ENCODE assay signal across 8 mouse cellular contexts in the genomic region with DNA sequence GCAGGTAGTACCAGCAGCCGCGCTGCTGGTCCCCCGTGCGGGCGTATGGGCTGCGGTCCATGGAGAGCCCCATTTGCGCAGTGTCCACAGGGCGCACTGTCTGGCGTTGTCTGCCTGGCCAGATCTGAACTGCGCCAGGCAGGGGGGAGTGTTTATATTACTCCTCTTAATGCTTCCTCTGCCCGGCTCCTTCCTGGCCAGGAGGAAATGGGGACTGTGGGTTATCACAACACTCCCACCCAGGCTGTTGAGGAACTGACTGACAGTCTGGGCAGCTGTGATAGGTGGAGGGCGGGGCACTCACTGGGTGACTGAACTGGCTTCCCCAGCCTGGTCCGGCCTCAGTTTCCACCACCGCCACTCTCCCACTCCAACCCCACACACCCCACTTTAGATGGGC. TPM values are rescaled to one million over a fixed set of nuclear protein-coding genes. Genes with fewer than 3 reads are reported as not detected.
DNase-seq lines count a peak whose midpoint lies in the region; ATAC-seq and TF ChIP-seq lines count a peak whose summit lies in the region.

Gene Plvap (minus strand): TSS at position 109 of the 400 bp plus-strand sequence.

- 6% methylated on average over 14 of the region's 14 CpGs for WGBS in spleen, adult 2 months
- WGBS in intestine, postnatal 0 days, result 33% methylated on average over 14 of the region's 14 CpGs
- 19% methylated on average over 14 of the region's 14 CpGs for WGBS in liver, postnatal 0 days (ENCODE audit: insufficient replicate concordance)

- peak within 1 kb of the TSS; percentile 1; the same call in 1 of the 2 replicates for H3K27ac ChIP-seq in spleen, adult 2 months (ENCODE audit: insufficient read depth, low read length)
- H3K27ac ChIP-seq in intestine, postnatal 0 days (ENCODE audit: low read depth, low read length), result no peak within 1 kb of the TSS
- H3K27ac ChIP-seq in liver, postnatal 0 days (ENCODE audit: low read depth), result no peak within 1 kb of the TSS

- intact Hi-C loops in left cerebral cortex, postnatal 36 days (cut with DNase I), result no loop called here

- no peak for DNase-seq in spleen, adult 2 months (ENCODE audit: low read depth in 1 of 2, low spot score in 2 of 2)
- no peak for DNase-seq in spleen, postnatal 14 days (ENCODE audit: low spot score in 2 of 2)
- peak; percentile 48 for DNase-seq in liver, postnatal 0 days
- DNase-seq in left cerebral cortex, postnatal 36 days (ENCODE audit: low spot score in 2 of 2), result no peak
- no peak for DNase-seq in frontal cortex, postnatal 36 days (ENCODE audit: low spot score in 2 of 2)

- TF ChIP-seq CTCF in spleen, adult 2 months (IDR thresholded peaks at IDR 0.05; ENCODE audit: extremely low read depth, insufficient read depth, insufficient read length, insufficient replicate concordance), result no peak
- TF ChIP-seq CTCF in intestine, postnatal 0 days (IDR thresholded peaks at IDR 0.05; ENCODE audit: low read depth), result no peak
- TF ChIP-seq CTCF in liver, postnatal 0 days (IDR thresholded peaks at IDR 0.05; ENCODE audit: low read depth), result no peak

- no peaks in the 10 kb centered on the region for H3K9me3 ChIP-seq in erythroblast, embryonic 14.5 days (ENCODE audit: control insufficient read depth, low read length)
- no peaks in the 10 kb centered on the region for H3K9me3 ChIP-seq in intestine, postnatal 0 days (ENCODE audit: control insufficient read depth)
- H3K9me3 ChIP-seq in liver, postnatal 0 days (ENCODE audit: low read length), result no peaks in the 10 kb centered on the region

- H3K9ac ChIP-seq in intestine, postnatal 0 days (ENCODE audit: low read depth, low read length), result no peak within 1 kb of the TSS
- 0 out of 2 replicates have a peak within 1 kb of the TSS, but pooled peaks have one; percentile 3 for H3K9ac ChIP-seq in liver, postnatal 0 days (replicated peaks)

- H3K4me3 ChIP-seq in spleen, adult 2 months (ENCODE audit: extremely low read depth, insufficient read depth, insufficient read length), result peak within 1 kb of the TSS; percentile 23; the same call in 1 of the 2 replicates
- H3K4me3 ChIP-seq in erythroblast, embryonic 14.5 days (replicated peaks), result peak within 1 kb of the TSS; percentile 43
- peak within 1 kb of the TSS; percentile 11; the same call in 1 of the 2 replicates for H3K4me3 ChIP-seq in intestine, postnatal 0 days (ENCODE audit: low read depth, low read length)
- H3K4me3 ChIP-seq in liver, postnatal 0 days (ENCODE audit: low read depth, low read length), result 0 out of 2 replicates have a peak within 1 kb of the TSS, but pooled peaks have one; percentile 17

- no peak within 1 kb of the TSS for H3K4me2 ChIP-seq in intestine, postnatal 0 days (replicated peaks; ENCODE audit: low read depth)
- peak within 1 kb of the TSS; percentile 59 for H3K4me2 ChIP-seq in liver, postnatal 0 days (ENCODE audit: low read depth, low read length)

- no peak for ATAC-seq in intestine, postnatal 0 days
- peak; percentile 81 for ATAC-seq in liver, postnatal 0 days
- ATAC-seq in inflammation-experienced regulatory T-cells, adult 6 months, result no peak

- no peaks in the 10 kb centered on the region; the same call in 1 of the 2 replicates for H3K4me1 ChIP-seq in spleen, adult 2 months (ENCODE audit: control insufficient read depth, insufficient read depth, insufficient read length)
- peaks cover 29% of the 10 kb centered on the region for H3K4me1 ChIP-seq in erythroblast, embryonic 14.5 days (ENCODE audit: control insufficient read depth)
- no peaks in the 10 kb centered on the region for H3K4me1 ChIP-seq in intestine, postnatal 0 days (replicated peaks; ENCODE audit: control insufficient read depth, insufficient read depth, low read length)
- H3K4me1 ChIP-seq in liver, postnatal 0 days (ENCODE audit: insufficient read depth), result no peaks in the 10 kb centered on the region; the same call in 1 of the 2 replicates

- TF ChIP-seq POLR2A in spleen, adult 2 months (IDR thresholded peaks at IDR 0.05; ENCODE audit: low read depth, low read length), result no peak

- no peaks in the 10 kb centered on the region for H3K27me3 ChIP-seq in spleen, adult 2 months (ENCODE audit: control insufficient read depth, insufficient read depth, low read length)
- peaks cover 29% of the 10 kb centered on the region for H3K27me3 ChIP-seq in erythroblast, embryonic 14.5 days (ENCODE audit: control insufficient read depth)
- H3K27me3 ChIP-seq in intestine, postnatal 0 days (replicated peaks; ENCODE audit: control insufficient read depth, insufficient read depth, low read length), result peaks cover 23% of the 10 kb centered on the region
- peaks cover 26% of the 10 kb centered on the region for H3K27me3 ChIP-seq in liver, postnatal 0 days (ENCODE audit: insufficient read depth, low read length)

- TF ChIP-seq EP300 in liver, postnatal 0 days (IDR thresholded peaks at IDR 0.05; ENCODE audit: low read depth), result peak; percentile 48

- H3K36me3 ChIP-seq in spleen, adult 2 months (ENCODE audit: control insufficient read depth, insufficient read depth, low read length), result no peaks in the 10 kb centered on the region
- no peaks in the 10 kb centered on the region for H3K36me3 ChIP-seq in erythroblast, embryonic 14.5 days (ENCODE audit: control insufficient read depth)
- H3K36me3 ChIP-seq in intestine, postnatal 0 days (ENCODE audit: control insufficient read depth, insufficient read depth), result no peaks in the 10 kb centered on the region
- no peaks in the 10 kb centered on the region for H3K36me3 ChIP-seq in liver, postnatal 0 days (replicated peaks; ENCODE audit: insufficient read depth, low read length)

RNA-seq across cellular contexts. Expression of gene Plvap, which starts in this region (rescaled TPM):
- 383 and 496 TPM in 2 replicates for polyA plus RNA-seq in spleen, adult 2 months (2012; rRNA removed)
- 0.18 and 0.30 TPM in 2 replicates for polyA plus RNA-seq in erythroblast, embryonic 14.5 days (2012)
- polyA plus RNA-seq in intestine, postnatal 0 days (2015; fragmentation: Nextera tagmentation; extraction: Ambion mirVana), result 109 and 111 TPM in 2 replicates
- polyA plus RNA-seq in liver, postnatal 0 days (2015; fragmentation: Nextera tagmentation; extraction: Ambion mirVana), result 29.1 and 31.1 TPM in 2 replicates
- 1 to 10 TPM; 7.4 to 9.4 TPM for total RNA-seq in left cerebral cortex, postnatal 36 days (2021)
- polyA plus RNA-seq in inflammation-experienced regulatory T-cells, adult 6 months (2017; shearing (Covaris generic)), result not detected

Comparison
In these comparisons a context has a peak if more than half of its experiments do, and no peak if none do; other contexts are left out.
1. RNA of gene Plvap (polyA plus RNA-seq): 383 to 496 TPM in spleen, adult 2 months, 109 to 111 TPM in intestine, postnatal 0 days and 29.1 to 31.1 TPM in liver, postnatal 0 days; 0.18 to 0.30 TPM in erythroblast, embryonic 14.5 days and not detected in inflammation-experienced regulatory T-cells, adult 6 months; every median in the first group is over 10 times any median in the second.
2. Peak in every context shown above with its lines, with median percentiles within 50 percentile points of each other: H3K4me3 ChIP-seq.